ENCODE assay signal across 9 mouse cellular contexts in genomic region chr15:27925865-27926264, GRCm38 (mm10).
DNase-seq lines count a peak whose midpoint lies in the region; ATAC-seq and TF ChIP-seq lines count a peak whose summit lies in the region.
"Had no signal": no experiment of that assay in that cellular context is flagged by ENCODE, and none has a peak within 500 bp of the region (broad histone marks: within the 10 kb centered on the region; RNA-seq: fewer than 3 reads in every experiment).

No protein-coding gene starts in this region.

- H3K4me3 ChIP-seq in forebrain, postnatal 0 days (ENCODE audit: low read depth, low read length), result no peak overlapping the region
- H3K4me3 ChIP-seq in forebrain, embryonic 16.5 days (replicated peaks; ENCODE audit: low read length), result no peak overlapping the region
- no peak overlapping the region for H3K4me3 ChIP-seq in heart, embryonic 10.5 days
- no peak overlapping the region for H3K4me3 ChIP-seq in liver, embryonic 15.5 days (replicated peaks)

- H3K9ac ChIP-seq in forebrain, postnatal 0 days, result no peak overlapping the region
- H3K9ac ChIP-seq in forebrain, embryonic 16.5 days (replicated peaks; ENCODE audit: low read depth, low read length), result no peak overlapping the region
- H3K9ac ChIP-seq in liver, embryonic 15.5 days, result no peak overlapping the region

- H3K36me3 ChIP-seq in forebrain, postnatal 0 days (ENCODE audit: insufficient read depth), result no peaks in the 10 kb centered on the region
- no peaks in the 10 kb centered on the region for H3K36me3 ChIP-seq in forebrain, embryonic 16.5 days (ENCODE audit: control insufficient read depth, insufficient read depth)
- no peaks in the 10 kb centered on the region for H3K36me3 ChIP-seq in heart, embryonic 10.5 days
- no peaks in the 10 kb centered on the region for H3K36me3 ChIP-seq in liver, embryonic 15.5 days (replicated peaks)

- no peak for TF ChIP-seq CTCF in forebrain, postnatal 0 days (IDR thresholded peaks at IDR 0.05; ENCODE audit: low read depth)

- peaks cover 16% of the 10 kb centered on the region for H3K4me1 ChIP-seq in forebrain, postnatal 0 days (ENCODE audit: insufficient read depth)
- H3K4me1 ChIP-seq in forebrain, embryonic 16.5 days (replicated peaks; ENCODE audit: control insufficient read depth, insufficient read depth, low read length), result peaks cover 35% of the 10 kb centered on the region
- peaks cover 74% of the 10 kb centered on the region for H3K4me1 ChIP-seq in heart, embryonic 10.5 days
- peaks cover 34% of the 10 kb centered on the region for H3K4me1 ChIP-seq in liver, embryonic 15.5 days (replicated peaks)

- no peaks in the 10 kb centered on the region for H3K9me3 ChIP-seq in forebrain, postnatal 0 days (ENCODE audit: low read length)
- H3K9me3 ChIP-seq in forebrain, embryonic 16.5 days (ENCODE audit: control insufficient read depth, low read length), result no peaks in the 10 kb centered on the region
- no peaks in the 10 kb centered on the region for H3K9me3 ChIP-seq in heart, embryonic 10.5 days
- no peaks in the 10 kb centered on the region for H3K9me3 ChIP-seq in liver, embryonic 15.5 days (replicated peaks)

- DNase-seq in forebrain, postnatal 0 days, result no peak
- peak; percentile 33 to 44 for DNase-seq in B cell, adult 2 months
- DNase-seq in heart, embryonic 10.5 days (ENCODE audit: low spot score), result no peak
- DNase-seq in yolk sac, embryonic 10.5 days (ENCODE audit: low spot score), result no peak
- DNase-seq in cerebellum, adult 11-12 months, result no peak
- DNase-seq in ovary, postnatal 14 days (ENCODE audit: low spot score), result no peak
- DNase-seq: cerebellum, postnatal 10 days had no signal

- no peaks in the 10 kb centered on the region for H3K27me3 ChIP-seq in forebrain, postnatal 0 days (ENCODE audit: insufficient read depth, low read length)
- no peaks in the 10 kb centered on the region for H3K27me3 ChIP-seq in forebrain, embryonic 16.5 days (replicated peaks; ENCODE audit: control insufficient read depth, insufficient read depth, low read length)
- no peaks in the 10 kb centered on the region for H3K27me3 ChIP-seq in heart, embryonic 10.5 days (ENCODE audit: insufficient read depth, poor library complexity, severe bottlenecking)
- no peaks in the 10 kb centered on the region for H3K27me3 ChIP-seq in liver, embryonic 15.5 days

- WGBS in forebrain, postnatal 0 days, result 38% methylated on average over 8 of the region's 8 CpGs
- WGBS in forebrain, embryonic 16.5 days, result 39% methylated on average over 8 of the region's 8 CpGs
- WGBS in heart, embryonic 10.5 days, result 50% methylated on average over 8 of the region's 8 CpGs
- WGBS in liver, embryonic 15.5 days (ENCODE audit: insufficient replicate concordance), result 15% methylated on average over 8 of the region's 8 CpGs

- no peak for ATAC-seq in forebrain, postnatal 0 days
- no peak for ATAC-seq in forebrain, embryonic 16.5 days
- ATAC-seq in liver, embryonic 15.5 days (ENCODE audit: insufficient read depth), result 0 out of 2 replicates have a peak, but pooled peaks have one; percentile 17

- H3K27ac ChIP-seq in forebrain, postnatal 0 days (ENCODE audit: low read depth, low read length), result peak overlapping the region; percentile 30; the same call in 1 of the 2 replicates
- no peak overlapping the region for H3K27ac ChIP-seq in forebrain, embryonic 16.5 days (ENCODE audit: low read length)
- peak overlapping the region; percentile 52 for H3K27ac ChIP-seq in heart, embryonic 10.5 days
- peak overlapping the region; percentile 19; the same call in 1 of the 2 replicates for H3K27ac ChIP-seq in liver, embryonic 15.5 days (replicated peaks)

- no peak overlapping the region for H3K4me2 ChIP-seq in forebrain, postnatal 0 days (ENCODE audit: low read depth)
- H3K4me2 ChIP-seq in forebrain, embryonic 16.5 days (ENCODE audit: low read length), result no peak overlapping the region
- no peak overlapping the region for H3K4me2 ChIP-seq in liver, embryonic 15.5 days

Comparison
In these comparisons a context has a peak if more than half of its experiments do, and no peak if none do; other contexts are left out.
1. DNase-seq: peak in B cell, adult 2 months (2 of 2); none in forebrain, postnatal 0 days (single experiment), heart, embryonic 10.5 days (single experiment), yolk sac, embryonic 10.5 days (single experiment), cerebellum, adult 11-12 months (single experiment) and ovary, postnatal 14 days (single experiment).